Mouse (Mus musculus) stomach, postnatal 0 days (tissue): Measurements from ENCODE around the gene Lemd1.

Source experiments
- CTCF ChIP-seq: IDR thresholded peaks from 2 replicates; pipeline ENCODE4 v1.5.1; 2016; ENCODE audit warnings: antibody characterized with exemption, low read depth, mild to moderate bottlenecking, moderate library complexity
- EP300 ChIP-seq: optimal IDR thresholded peaks from 2 replicates; pipeline ENCODE3; 2016; ENCODE audit warnings: antibody characterized with exemption

DNA sequence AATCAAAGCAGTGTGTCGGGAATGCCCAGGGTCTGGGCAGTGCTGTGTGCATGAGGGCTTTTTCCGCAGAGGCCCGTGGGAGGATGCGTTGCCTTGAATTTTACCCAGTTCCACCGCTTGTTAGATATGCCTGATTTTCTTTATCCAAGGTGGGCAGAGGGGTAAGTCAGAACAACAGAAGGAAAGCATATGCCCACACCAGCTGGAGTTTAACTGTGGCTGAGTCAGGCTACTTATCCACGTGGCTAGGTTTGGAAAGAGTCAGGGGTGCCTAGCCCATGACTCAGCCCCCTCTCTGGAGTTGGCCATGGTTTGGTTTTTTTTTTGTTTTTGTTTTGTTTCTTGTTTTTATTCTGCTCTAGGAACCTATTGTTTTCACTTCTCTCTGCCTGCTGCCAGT, 8.0 kb downstream of the Lemd1 start:
- TF ChIP-seq CTCF = no peak
- TF ChIP-seq EP300 = no peak
